Mouse (Mus musculus) embryonic facial prominence, embryonic 12.5 days (tissue): ENCODE measurements around the gene Asxl2. TPM values are rescaled to one million over a fixed set of nuclear protein-coding genes. Genes with fewer than 3 reads are reported as not detected.

Source experiments
- ATAC-seq: fragments of 200-750 bp; cut with Nextera tagmentation; 2 replicates; pipeline ENCODE4 v1.8.0; 2017; ENCODE audit not compliant: insufficient number of reproducible peaks, insufficient read depth, low FRiP score, low TSS enrichment
- H3K27ac ChIP-seq: fragments of 300-500 bp; sonication (generic); 2 replicates; pipeline ENCODE4 v1.5.1; 2016; ENCODE audit warnings: mild to moderate bottlenecking
- H3K27me3 ChIP-seq: fragments of 300-500 bp; sonication (generic); 2 replicates; pipeline ENCODE4 v1.6.1; 2016; ENCODE audit warnings: mild to moderate bottlenecking, moderate library complexity
- H3K36me3 ChIP-seq: fragments of 300-500 bp; sonication (generic); 2 replicates; pipeline ENCODE4 v1.6.1; 2016; ENCODE audit warnings: mild to moderate bottlenecking
- H3K4me1 ChIP-seq: fragments of 300-500 bp; sonication (generic); 2 replicates; pipeline ENCODE4 v1.6.1; 2016
- H3K4me2 ChIP-seq: fragments of 300-500 bp; sonication (generic); replicated peaks from 2 replicates; pipeline ENCODE4 v1.6.1; 2016; ENCODE audit warnings: mild to moderate bottlenecking, moderate library complexity
- H3K4me3 ChIP-seq: fragments of 300-500 bp; sonication (generic); 2 replicates; pipeline ENCODE4 v1.5.1; 2016; ENCODE audit warnings: mild to moderate bottlenecking
- H3K9ac ChIP-seq: fragments of 300-500 bp; sonication (generic); 2 replicates; pipeline ENCODE4 v1.6.1; 2016; ENCODE audit warnings: mild to moderate bottlenecking, moderate library complexity
- H3K9me3 ChIP-seq: fragments of 300-500 bp; sonication (generic); 2 replicates; pipeline ENCODE4 v1.6.1; 2016; ENCODE audit warnings: mild to moderate bottlenecking, moderate library complexity
- WGBS: fragments of 180-500 bp; shearing (Covaris S2); methylation state at CpG from one replicate; pipeline ENCODE4 v1.1.7; 2016; 5-methylcytosine and 5-hydroxymethylcytosine counted together
- polyA plus RNA-seq: library from polyadenylated mRNA; unstranded; fragments of >200 nt; fragmentation: Nextera tagmentation; extraction: Ambion mirVana; gene quantifications from 2 replicates; pipeline ENCODE4 v1.2.1, GENCODE M21; 2016

Gene Asxl2
- 19.6 and 19.9 TPM in 2 replicates for polyA plus RNA-seq

GRCm38 (mm10) chr12:3426530-3427034 lies at the start of gene Asxl2:
Asxl2 (plus strand) TSS chr12:3426857.
- Histone ChIP-seq H3K27ac (peak within 1 kb of the TSS; percentile 95), H3K4me3 (peak within 1 kb of the TSS; percentile 81), H3K4me1 (0 out of 2 replicates have a peak, but pooled peaks cover 11% of the 10 kb centered on the region), H3K27me3 (no peaks in the 10 kb centered on the region), H3K4me2 (peak within 1 kb of the TSS; percentile 55), H3K36me3 (no peaks in the 10 kb centered on the region), H3K9me3 (no peaks in the 10 kb centered on the region), H3K9ac (peak within 1 kb of the TSS; percentile 86)
- peak; percentile 96 for ATAC-seq
- WGBS, result under 1% methylated on average over 53 of the region's 53 CpGs

- Histone ChIP-seq H3K4me1 (no peaks in the 10 kb centered on the region), H3K9me3 (no peaks in the 10 kb centered on the region), H3K4me2 (no peak overlapping the region), H3K9ac (no peak overlapping the region), H3K27ac (no peak overlapping the region), H3K36me3 (peaks cover 13% of the 10 kb centered on the region; the same call in 1 of the 2 replicates), H3K27me3 (no peaks in the 10 kb centered on the region), H3K4me3 (no peak overlapping the region)
- 14% methylated on average over 3 of the region's 3 CpGs for WGBS
- no peak for ATAC-seq
Measured at GRCm38 (mm10) chr12:3377190-3377589, 49.5 kb upstream of the Asxl2 start.

DNA sequence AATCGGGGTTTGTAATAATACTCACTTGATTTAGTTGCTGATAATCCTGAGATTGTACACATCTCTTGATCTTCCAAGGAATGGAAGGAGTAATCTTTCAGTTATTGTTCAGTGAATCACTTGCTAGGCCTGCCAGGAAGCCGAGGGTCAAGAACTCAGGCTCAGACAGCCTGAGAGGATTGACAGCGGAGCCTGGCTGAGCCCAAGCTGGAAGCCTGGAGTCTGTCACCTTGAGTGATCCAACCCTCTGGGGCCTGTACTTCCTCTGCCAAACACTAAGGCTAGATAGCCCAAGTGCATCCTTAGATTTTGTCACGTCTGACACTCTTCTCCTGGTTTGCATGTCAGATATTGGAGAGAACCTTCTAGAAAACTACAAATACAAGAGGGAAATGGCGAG lies 48.9 kb upstream of the Asxl2 start:
- H3K36me3 ChIP-seq, result peaks cover 19% of the 10 kb centered on the region; the same call in 1 of the 2 replicates
- no peak overlapping the region for H3K4me2 ChIP-seq
- 74% methylated on average over 5 of the region's 5 CpGs for WGBS
- H3K4me1 ChIP-seq, result no peaks in the 10 kb centered on the region
- no peaks in the 10 kb centered on the region for H3K9me3 ChIP-seq
- no peak for ATAC-seq
- H3K27me3 ChIP-seq, result no peaks in the 10 kb centered on the region
- no peak overlapping the region for H3K4me3 ChIP-seq
- no peak overlapping the region for H3K27ac ChIP-seq
- no peak overlapping the region for H3K9ac ChIP-seq

DNA sequence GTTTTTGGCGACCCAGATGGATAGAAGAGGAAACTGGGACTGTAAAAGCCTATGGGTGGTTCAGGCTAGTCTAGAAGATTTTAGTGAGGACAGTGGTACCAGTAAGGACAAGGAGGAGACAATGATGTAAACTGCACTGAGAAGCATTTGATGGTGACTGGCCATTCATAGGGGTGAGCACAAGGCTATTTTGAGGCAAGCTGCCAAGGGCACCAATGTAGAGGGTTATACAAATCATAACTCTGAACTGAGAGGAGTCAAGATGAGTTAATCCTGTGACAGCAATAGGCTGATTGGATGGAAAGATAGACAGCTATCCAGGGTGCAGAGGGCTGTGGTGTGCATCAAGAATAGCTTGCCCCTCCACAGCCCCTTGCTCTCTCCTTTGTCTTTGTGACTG lies 41.8 kb upstream of the Asxl2 start:
- Histone ChIP-seq H3K27ac (no peak overlapping the region), H3K4me1 (no peaks in the 10 kb centered on the region), H3K4me3 (no peak overlapping the region), H3K4me2 (no peak overlapping the region), H3K9ac (no peak overlapping the region), H3K36me3 (peaks cover 49% of the 10 kb centered on the region), H3K27me3 (no peaks in the 10 kb centered on the region), H3K9me3 (no peaks in the 10 kb centered on the region)
- 68% methylated on average over 1 of the region's 1 CpGs for WGBS
- ATAC-seq, result no peak

- no peak for ATAC-seq
- Histone ChIP-seq H3K36me3 (peaks cover 52% of the 10 kb centered on the region), H3K4me2 (no peak overlapping the region), H3K27ac (no peak overlapping the region), H3K4me3 (no peak overlapping the region), H3K9ac (no peak overlapping the region), H3K27me3 (no peaks in the 10 kb centered on the region), H3K4me1 (no peaks in the 10 kb centered on the region), H3K9me3 (no peaks in the 10 kb centered on the region)
- WGBS, result 88% methylated on average over 6 of the region's 6 CpGs
Measured at GRCm38 (mm10) chr12:3385271-3385670, 41.4 kb upstream of the Asxl2 start.

- no peaks in the 10 kb centered on the region for H3K27me3 ChIP-seq
- no peak overlapping the region for H3K4me2 ChIP-seq
- H3K4me3 ChIP-seq, result no peak overlapping the region
- H3K4me1 ChIP-seq, result no peaks in the 10 kb centered on the region
- WGBS, result 55% methylated on average over 10 of the region's 10 CpGs
- ATAC-seq, result no peak
- no peaks in the 10 kb centered on the region for H3K9me3 ChIP-seq
- H3K36me3 ChIP-seq, result peaks cover 52% of the 10 kb centered on the region
- no peak overlapping the region for H3K9ac ChIP-seq
- no peak overlapping the region for H3K27ac ChIP-seq
Measured at GRCm38 (mm10) chr12:3385940-3386339, 40.7 kb upstream of the Asxl2 start.

- H3K4me1 ChIP-seq, result no peaks in the 10 kb centered on the region
- H3K9me3 ChIP-seq, result no peaks in the 10 kb centered on the region
- 91% methylated on average over 16 of the region's 16 CpGs for WGBS
- H3K27me3 ChIP-seq, result no peaks in the 10 kb centered on the region
- H3K9ac ChIP-seq, result no peak overlapping the region
- H3K27ac ChIP-seq, result no peak overlapping the region
- H3K4me3 ChIP-seq, result no peak overlapping the region
- H3K4me2 ChIP-seq, result no peak overlapping the region
- no peak for ATAC-seq
- H3K36me3 ChIP-seq, result peaks cover 40% of the 10 kb centered on the region
Measured at GRCm38 (mm10) chr12:3387891-3388290, 38.8 kb upstream of the Asxl2 start.

DNA sequence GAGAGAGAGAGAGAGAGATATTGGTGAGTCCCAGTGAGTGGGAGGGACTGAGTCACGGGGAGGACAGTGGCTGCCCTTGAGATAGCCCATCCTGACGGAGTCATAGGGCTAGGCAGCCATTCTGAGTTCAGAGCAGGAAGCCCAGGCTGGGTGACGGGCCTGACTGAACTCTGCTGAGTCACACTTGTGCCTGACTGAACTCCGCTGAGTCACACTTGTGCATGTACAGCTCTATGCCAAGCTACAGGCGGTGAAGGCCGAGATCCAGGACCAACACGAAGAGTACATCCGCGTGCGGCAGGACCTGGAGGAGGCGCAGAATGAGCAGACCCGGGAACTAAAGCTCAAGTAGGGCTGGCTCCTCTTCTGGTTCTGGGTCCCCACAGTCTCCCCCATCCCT lies 37.3 kb upstream of the Asxl2 start:
- Histone ChIP-seq H3K27ac (no peak overlapping the region), H3K9me3 (no peaks in the 10 kb centered on the region), H3K4me1 (no peaks in the 10 kb centered on the region), H3K9ac (no peak overlapping the region), H3K27me3 (no peaks in the 10 kb centered on the region), H3K4me3 (no peak overlapping the region), H3K4me2 (no peak overlapping the region), H3K36me3 (peaks cover 49% of the 10 kb centered on the region)
- WGBS, result 93% methylated on average over 12 of the region's 12 CpGs
- no peak for ATAC-seq

- no peak for ATAC-seq
- Histone ChIP-seq H3K9ac (no peak overlapping the region), H3K9me3 (no peaks in the 10 kb centered on the region), H3K4me1 (no peaks in the 10 kb centered on the region), H3K27ac (no peak overlapping the region), H3K4me2 (no peak overlapping the region), H3K27me3 (no peaks in the 10 kb centered on the region), H3K36me3 (peaks cover 50% of the 10 kb centered on the region), H3K4me3 (no peak overlapping the region)
- 79% methylated on average over 2 of the region's 2 CpGs for WGBS
Measured at GRCm38 (mm10) chr12:3390071-3390470, 36.6 kb upstream of the Asxl2 start.

GRCm38 (mm10) chr12:3390577-3391262 lies 35.9 kb upstream of the Asxl2 start:
- H3K4me2 ChIP-seq, result no peak overlapping the region
- peaks cover 47% of the 10 kb centered on the region for H3K36me3 ChIP-seq
- WGBS, result 38% methylated on average over 12 of the region's 12 CpGs
- H3K9me3 ChIP-seq, result no peaks in the 10 kb centered on the region
- no peak overlapping the region for H3K9ac ChIP-seq
- 0 out of 2 replicates have a peak, but pooled peaks have one; percentile 43 for ATAC-seq
- no peaks in the 10 kb centered on the region for H3K27me3 ChIP-seq
- no peak overlapping the region for H3K27ac ChIP-seq
- H3K4me3 ChIP-seq, result no peak overlapping the region
- H3K4me1 ChIP-seq, result no peaks in the 10 kb centered on the region

- ATAC-seq, result no peak
- Histone ChIP-seq H3K4me2 (no peak overlapping the region), H3K27ac (no peak overlapping the region), H3K4me1 (no peaks in the 10 kb centered on the region), H3K4me3 (no peak overlapping the region), H3K9me3 (no peaks in the 10 kb centered on the region), H3K27me3 (no peaks in the 10 kb centered on the region), H3K36me3 (peaks cover 47% of the 10 kb centered on the region), H3K9ac (no peak overlapping the region)
- 89% methylated on average over 1 of the region's 1 CpGs for WGBS
Measured at GRCm38 (mm10) chr12:3391276-3391675, 35.4 kb upstream of the Asxl2 start.

DNA sequence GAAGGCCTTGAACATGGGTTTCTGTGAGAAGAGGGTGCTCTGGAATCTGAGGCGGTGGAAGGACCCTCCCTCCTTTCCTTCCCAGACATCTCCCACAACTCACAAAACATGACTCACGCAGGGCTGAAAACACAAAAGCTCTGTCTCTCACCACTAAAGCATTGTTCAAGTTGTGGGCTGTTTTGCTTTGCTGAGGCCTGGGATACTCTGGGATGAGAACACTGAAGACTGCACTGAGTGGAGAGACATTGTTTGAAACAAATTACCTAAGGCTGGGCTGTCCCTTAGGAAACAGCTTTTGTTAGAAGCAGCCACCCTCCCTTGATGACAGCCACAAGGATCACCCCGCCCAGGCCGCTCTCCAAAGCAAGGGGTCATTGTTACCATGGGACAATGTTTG lies 33.5 kb upstream of the Asxl2 start:
- Histone ChIP-seq H3K4me3 (no peak overlapping the region), H3K4me1 (no peaks in the 10 kb centered on the region), H3K9ac (no peak overlapping the region), H3K4me2 (no peak overlapping the region), H3K36me3 (peaks cover 35% of the 10 kb centered on the region), H3K27ac (no peak overlapping the region), H3K27me3 (no peaks in the 10 kb centered on the region), H3K9me3 (no peaks in the 10 kb centered on the region)
- no peak for ATAC-seq
- WGBS, result 81% methylated on average over 4 of the region's 4 CpGs
